Mouse (Mus musculus): ENCODE measurements around the gene Wnk2. TPM values are rescaled to one million over a fixed set of nuclear protein-coding genes. Genes with fewer than 3 reads are reported as not detected.

The Wnk2 gene
- polyA plus RNA-seq, 1 experiment: not detected

DNA sequence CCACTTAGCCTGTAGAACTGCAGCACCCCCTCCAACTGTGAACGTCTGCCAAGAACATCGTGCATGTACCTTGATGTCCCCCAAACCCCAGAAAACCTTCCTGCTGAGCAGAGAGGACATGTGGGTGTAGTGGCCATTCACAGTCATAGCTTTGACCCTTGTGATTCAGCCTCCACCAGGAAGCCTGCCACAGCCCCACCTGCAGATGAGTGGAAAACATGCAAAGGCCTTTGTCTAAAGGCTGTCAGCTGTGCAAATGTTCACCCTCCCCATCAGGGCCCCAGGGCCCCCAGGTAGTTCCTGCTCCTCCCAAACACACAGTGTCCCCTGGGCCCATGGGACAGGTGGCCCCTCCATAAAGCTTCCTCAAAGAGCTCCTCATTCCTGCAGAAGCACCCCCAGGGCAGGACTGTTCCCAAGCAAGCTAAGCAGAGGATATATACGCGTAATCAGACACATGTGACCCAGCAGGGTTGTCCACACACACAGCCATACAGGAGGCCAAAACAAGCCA, 16.4 kb downstream of the Wnk2 start:
- TF ChIP-seq GATA1 (IDR thresholded peaks at IDR 0.05; ENCODE audit: low read length): no peak

DNA sequence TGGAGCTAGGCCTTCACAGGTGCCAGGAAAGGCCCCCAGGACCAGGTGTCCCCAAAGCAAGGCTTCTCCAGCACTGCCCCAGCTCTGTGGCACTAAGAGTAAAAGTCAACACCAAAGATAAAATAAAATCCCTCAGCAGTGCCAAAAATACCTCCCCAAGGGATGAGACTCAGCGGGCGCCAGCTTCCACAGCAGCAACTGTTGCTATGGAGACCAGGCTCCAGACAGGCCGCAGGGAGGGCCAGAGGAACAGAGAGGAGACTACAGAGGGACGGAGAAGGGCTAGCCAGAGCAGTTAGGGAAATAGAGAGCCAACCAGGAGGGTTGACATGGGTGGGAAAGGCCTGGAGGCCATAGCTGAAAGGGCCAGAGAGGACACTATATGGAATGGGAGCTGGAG, 18.0 kb downstream of the Wnk2 start:
- no peak for TF ChIP-seq GATA1 (IDR thresholded peaks at IDR 0.05; ENCODE audit: low read length)

DNA sequence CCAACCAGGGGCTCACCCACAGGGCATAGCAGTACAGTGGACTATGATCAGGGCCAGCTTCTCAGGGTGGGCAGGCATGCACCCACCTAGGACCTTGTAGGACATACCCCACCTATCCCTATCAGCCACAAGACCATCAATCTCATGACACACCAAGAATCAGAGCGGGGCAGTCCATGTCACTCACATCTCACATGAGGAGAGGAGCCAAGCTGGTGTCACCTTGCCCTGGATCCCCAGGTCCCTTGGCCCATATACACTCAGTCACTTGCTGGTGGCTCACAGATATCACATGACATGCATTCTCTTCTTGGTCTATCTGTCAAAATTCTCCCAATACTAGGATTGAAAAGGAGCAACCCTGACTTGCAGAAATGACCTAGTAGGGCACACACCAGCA, 18.7 kb downstream of the Wnk2 start:
- TF ChIP-seq GATA1 (IDR thresholded peaks at IDR 0.05; ENCODE audit: low read length): no peak

DNA sequence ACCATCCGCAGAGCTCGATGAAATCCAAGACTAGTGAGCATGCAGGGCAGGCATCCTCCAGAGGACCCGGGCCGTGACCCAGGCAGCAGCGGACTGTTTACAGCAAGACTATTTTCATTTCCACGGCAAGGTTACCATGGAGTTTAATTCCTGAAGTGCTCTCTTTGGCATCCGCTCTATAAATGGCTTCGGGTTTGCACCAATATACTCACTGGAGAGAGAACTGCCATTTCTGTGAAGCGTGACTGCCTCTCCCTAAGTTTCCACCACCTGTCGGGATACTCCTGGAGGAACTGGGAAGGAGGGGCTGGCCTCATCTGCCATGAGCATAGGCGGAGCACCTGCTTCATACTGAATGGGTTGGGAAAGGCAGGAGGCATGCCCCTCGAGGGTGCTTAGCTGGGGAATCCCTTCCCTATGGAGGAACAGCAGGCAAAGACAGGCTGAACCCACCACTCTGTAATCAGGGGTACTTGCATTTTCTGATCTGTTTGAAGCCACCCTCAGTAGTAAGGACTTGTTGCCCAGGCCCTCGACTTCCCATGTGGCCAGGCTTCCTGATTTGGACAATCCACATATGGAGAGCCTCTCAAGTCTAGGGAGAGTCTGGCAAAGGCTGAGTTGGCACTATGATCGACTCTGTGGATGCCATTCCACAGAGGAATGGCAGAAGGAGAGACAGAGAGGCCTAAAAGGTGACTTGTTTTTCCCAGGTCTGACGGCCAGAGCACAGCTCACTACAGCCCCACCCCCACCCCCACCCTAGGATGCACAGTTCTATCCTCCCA, 19.8 kb downstream of the Wnk2 start:
- TF ChIP-seq GATA1 (IDR thresholded peaks at IDR 0.05; ENCODE audit: low read length): no peak

DNA sequence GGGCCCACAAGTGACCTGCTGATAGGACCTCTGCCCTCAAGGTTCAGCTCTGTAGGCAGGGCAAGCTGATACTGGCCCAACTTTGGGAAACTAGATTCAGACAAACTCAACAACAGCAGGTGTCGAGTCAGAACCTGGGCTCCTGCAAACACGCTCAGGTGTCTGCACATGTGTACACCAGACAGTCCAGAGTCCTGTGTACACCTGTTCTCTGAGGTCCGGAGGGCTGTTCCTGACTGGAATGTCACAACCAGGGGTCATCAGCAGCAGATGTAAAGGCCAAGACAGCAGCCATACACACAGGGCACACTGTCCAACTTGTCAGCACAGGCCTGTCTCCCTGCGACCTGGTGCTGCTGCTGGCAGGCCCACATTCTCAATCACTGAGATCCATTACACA, 25.7 kb downstream of the Wnk2 start:
- TF ChIP-seq GATA1 (IDR thresholded peaks at IDR 0.05; ENCODE audit: low read length): no peak

DNA sequence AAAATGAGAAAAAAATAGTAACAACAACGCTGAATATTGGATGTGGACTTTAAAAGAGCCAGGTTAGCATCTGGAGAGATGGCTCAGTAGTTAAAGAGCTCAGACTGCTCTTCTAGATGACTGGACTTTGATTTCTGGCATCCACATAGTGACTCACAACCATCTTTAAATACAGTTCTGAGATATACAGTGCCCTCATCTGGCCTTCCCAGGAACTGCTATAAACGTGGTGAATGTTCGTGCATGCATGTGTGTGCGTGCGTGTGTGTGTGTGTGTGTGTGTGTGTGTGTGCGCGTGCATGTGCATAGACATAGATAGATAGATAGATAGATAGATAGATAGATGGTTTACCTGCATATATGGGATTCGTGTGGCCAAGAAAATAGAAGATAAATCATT, 30.3 kb downstream of the Wnk2 start:
- TF ChIP-seq GATA1 (IDR thresholded peaks at IDR 0.05; ENCODE audit: low read length): no peak

DNA sequence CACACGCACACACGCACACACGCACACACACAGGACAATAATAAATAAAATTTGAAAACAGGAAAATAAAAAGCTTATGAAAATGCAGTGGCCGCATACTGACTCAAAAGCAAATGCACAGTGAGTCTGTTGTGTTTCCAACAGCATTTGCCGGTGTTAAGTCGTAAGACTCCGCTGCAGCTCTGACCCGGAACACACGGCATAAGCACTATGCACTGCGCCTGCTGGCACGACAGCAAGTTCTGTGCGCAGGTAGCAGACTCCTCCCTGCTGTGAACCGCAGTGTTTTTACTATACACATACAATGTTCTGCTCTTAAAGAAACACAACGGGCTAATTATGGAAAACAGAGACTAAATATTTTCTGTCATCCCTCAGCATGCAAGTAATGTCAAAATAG, 32.9 kb downstream of the Wnk2 start:
- no peak for TF ChIP-seq GATA1 (IDR thresholded peaks at IDR 0.05; ENCODE audit: low read length)

DNA sequence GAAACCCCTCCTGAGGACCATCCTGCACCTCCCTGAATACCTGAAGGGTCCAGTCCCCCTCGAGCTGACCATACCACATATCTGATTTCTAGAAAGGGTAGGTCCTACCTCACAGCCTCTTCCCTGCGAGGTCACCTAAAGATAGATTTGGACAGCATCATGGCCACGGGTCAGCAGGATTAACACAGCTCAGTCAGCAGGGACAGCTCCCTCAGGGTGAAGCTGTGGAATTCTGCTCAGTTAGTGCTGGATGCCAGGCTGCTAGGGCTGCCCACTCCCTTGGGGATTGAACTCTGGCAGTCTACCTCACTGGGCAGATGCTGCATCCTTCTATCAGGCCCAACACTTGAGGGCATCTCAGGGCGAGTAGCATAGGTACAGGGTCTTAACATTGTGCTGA, 33.7 kb downstream of the Wnk2 start:
- TF ChIP-seq GATA1 (IDR thresholded peaks at IDR 0.05; ENCODE audit: low read length): no peak

DNA sequence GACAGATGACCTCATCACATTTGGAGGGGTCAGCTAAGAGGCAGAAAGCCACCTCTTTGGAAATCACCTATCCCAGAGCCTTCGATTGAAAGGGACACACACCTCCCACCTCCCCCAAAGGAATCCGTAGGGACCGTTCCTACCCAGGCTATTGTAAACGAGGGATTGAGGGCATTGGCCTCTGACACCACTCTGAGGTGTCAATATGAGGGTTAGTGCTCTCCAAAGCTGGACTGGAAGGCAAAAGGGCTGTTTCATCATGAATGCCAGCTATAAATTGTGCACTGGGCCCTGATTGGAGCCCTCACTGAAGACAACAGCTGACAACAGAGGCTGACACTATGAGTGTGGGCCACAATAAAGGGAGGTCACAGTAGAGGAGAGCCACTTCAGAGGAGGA, 34.5 kb downstream of the Wnk2 start:
- no peak for TF ChIP-seq GATA1 (IDR thresholded peaks at IDR 0.05; ENCODE audit: low read length)

DNA sequence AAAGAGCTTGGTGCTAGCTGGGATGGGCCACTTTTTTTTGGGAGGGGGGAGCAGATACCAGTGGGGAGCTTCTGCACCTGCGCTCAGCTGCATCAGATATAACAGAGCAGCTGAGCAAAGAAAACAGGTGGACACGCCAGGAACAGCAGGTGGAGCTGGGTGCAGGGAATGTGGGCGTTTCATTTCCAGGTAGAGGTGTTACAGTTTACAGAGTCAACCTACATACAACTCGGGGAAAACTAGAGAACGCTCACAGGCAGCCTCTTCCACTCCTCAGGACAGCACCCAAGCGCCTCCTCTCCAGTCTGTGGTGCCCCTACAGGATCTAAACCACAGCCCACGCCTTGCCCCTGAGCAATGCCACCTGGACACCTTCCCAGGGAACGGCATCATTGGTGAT, 35.2 kb downstream of the Wnk2 start:
- no peak for TF ChIP-seq GATA1 (IDR thresholded peaks at IDR 0.05; ENCODE audit: low read length)

DNA sequence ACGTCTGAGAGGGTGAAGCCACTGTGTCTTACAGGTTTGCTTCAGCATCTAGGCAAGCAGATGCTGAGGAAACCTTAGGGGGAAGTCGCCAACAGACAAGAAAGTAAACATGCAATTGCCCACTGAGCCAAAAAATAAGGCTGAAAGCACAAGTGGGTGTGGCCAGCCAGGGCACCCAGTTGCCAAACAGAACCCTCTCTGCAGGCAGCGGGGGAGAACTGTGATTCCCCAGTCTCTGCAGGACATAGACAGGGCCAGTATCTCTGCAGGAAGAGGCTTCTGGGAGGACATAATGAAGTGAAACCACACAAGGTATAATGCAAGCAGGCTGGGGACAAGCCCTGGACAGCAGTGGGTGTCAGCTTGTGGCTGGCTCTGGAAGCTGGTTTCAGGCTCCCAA, 38.1 kb downstream of the Wnk2 start:
- TF ChIP-seq GATA1 (IDR thresholded peaks at IDR 0.05; ENCODE audit: low read length): no peak

DNA sequence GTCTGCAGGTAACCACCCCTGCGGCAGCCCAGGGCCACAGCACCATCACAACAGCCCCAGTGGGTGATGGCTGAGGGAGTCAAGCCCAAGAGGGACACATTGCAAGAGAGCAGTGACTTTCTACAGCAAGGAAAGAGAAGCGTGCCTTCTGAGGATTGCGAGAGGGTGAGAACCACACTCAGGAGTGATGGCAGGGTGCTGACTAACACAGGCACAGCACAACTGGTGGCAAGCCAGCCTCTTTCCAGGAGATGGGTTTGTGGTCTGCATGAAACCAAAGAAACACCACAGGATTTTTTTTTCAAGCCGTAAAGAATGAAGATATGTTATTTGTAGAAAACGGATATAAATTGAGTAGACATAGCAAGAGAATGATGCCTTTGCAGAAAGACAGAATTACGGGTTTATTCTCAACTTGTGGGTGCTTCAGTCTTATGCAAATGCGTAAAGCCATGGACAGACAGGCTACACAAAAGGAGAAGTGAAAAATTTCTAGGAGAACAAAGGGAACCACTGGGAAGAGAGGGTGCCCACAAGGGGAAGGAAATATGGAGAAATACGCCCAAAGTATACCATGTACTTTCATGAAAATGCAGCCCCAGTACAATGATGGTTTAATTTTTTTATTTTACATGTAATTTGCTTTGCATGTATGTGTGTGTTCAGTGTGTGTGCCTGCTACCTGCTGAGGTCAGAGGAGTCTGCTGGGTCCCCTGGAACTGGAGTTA, 39.5 kb downstream of the Wnk2 start:
- TF ChIP-seq GATA1 (IDR thresholded peaks at IDR 0.05; ENCODE audit: low read length): no peak

DNA sequence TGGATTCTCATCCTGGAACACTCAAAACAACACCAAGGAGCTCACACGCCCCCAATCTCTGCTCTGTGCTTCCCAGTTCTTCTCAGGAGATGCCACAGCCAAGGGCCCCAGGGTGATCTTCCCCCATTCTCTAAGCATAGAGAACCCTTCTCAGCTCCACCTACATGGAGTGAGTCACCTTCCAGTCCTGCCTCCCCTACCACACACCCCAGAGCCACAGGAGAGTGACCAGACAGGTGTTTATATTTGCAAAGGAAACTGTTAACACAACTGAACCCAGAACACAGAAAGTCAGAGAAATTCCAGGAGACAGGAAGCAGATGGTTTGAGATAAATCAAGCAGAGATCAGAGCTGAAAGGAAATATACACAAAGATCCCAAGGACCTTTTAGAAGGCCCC, 43.9 kb downstream of the Wnk2 start:
- no peak for TF ChIP-seq GATA1 (IDR thresholded peaks at IDR 0.05; ENCODE audit: low read length)

DNA sequence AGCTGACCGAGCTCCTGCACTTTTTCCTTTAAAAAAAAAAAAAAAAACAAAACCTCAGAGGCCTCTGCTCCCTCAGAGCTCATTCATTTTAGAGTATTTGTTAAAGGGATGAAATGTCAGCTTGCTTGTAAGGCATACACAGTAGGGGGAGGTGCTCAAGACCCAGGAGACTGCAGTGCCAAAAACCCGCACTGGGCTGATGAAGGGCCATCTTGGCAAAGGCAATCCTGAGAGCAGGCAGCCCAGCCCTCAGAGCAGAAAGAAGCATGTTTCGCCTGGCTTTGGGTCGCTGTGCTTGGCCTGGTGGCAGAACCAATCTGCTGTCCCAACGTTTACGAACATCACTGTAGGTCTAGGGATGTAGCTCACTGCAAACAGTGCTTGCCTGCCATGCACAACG, 44.6 kb downstream of the Wnk2 start:
- TF ChIP-seq GATA1 (IDR thresholded peaks at IDR 0.05; ENCODE audit: low read length): no peak

DNA sequence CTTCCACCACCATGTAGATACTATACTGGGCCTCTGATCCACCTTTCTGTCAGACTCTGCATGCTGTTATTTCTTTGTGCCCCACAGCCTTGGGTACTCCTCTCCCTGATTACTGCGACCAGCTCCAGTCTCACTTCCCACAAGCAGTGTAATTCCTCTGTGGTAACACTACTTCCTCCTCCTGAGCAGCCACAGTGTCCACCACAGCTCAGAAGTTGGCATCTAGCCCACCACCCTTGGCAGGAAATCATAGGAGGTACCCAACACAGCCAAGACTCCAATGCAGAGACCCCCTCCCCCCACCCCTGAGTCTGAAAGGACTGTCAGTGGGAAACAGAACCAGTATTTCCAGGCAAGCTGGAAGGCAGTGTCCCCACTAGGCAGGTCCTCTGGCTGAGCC, 47.4 kb downstream of the Wnk2 start:
- no peak for TF ChIP-seq GATA1 (IDR thresholded peaks at IDR 0.05; ENCODE audit: low read length)

DNA sequence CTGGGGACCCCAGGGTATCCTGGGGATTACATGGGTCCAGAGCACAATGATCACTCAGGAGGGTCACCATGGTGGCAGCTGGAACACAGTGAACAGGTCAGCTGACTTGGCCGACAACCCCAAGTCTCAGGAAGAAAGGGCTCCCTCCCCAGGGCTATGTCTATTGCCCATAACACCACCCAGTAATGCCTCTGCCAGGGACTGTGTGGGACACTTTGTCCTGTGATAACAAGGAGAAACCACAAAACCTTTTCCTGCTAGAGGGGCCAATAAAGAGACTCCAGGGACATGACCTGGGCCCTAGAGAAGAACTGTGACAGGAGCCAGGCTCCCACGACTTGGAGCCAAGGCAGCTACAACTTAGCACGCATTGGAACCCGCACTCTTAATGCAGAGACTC, 51.0 kb downstream of the Wnk2 start:
- TF ChIP-seq GATA1 (IDR thresholded peaks at IDR 0.05; ENCODE audit: low read length): no peak

DNA sequence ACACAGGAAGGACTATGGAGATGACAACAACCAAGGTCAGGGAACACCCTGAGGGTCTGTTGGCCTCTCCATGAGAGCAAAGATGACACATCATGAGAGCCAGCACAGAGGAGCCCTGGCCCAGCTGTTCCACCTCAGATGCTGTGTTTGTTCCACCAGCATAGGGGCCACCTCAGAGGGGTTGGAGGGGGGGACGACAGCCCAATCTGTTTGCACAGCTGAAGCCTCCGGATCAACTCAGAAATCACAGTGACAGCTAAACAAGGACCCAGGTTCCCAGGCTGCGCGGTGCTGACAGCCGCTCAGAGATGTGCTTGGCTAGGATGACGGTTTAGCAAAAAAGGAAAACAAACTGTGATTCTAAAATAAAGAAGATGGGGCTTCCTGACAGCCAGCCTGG, 53.1 kb downstream of the Wnk2 start:
- TF ChIP-seq GATA1 (IDR thresholded peaks at IDR 0.05; ENCODE audit: low read length): no peak

Measured in G1E-ER4 (cell line).